Mouse (Mus musculus): Measurements from ENCODE around the gene Gm29427.

GRCm38 (mm10) chr1:130714046-130714445 is 1.6 kb downstream of the Gm29427 start:
- TF ChIP-seq EP300 (IDR thresholded peaks at IDR 0.05; ENCODE audit: insufficient read depth, low read depth, low read length) (no peak), POLR2A (IDR thresholded peaks at IDR 0.05; ENCODE audit: insufficient read depth, low read length) (no peak)
